Mouse (Mus musculus): ENCODE data around the gene Cish. TPM values are rescaled to one million over a fixed set of nuclear protein-coding genes. Genes with fewer than 3 reads are reported as not detected.
A peak's percentile ranks its signal among the peaks of the same experiment; 100 is the strongest.

Gene Cish
- total RNA-seq, 2 experiments from 2014 or later: 17.2 to 23.8 TPM

GRCm38 (mm10) chr9:107308346-107309000 is 12.6 kb downstream of the Cish start:
- intact Hi-C loops (cut with DNase I; ENCODE audit: low total_unique reads): no loop called here
- DNase-seq: peak; percentile 56

- intact Hi-C loops (cut with DNase I; ENCODE audit: low total_unique reads): no loop called here
- no peak for DNase-seq
These were observed 13.3 kb downstream of the Cish start for GRCm38 (mm10) chr9:107309171-107309570.

- DNase-seq: no peak
- intact Hi-C loops (cut with DNase I; ENCODE audit: low total_unique reads): no loop called here
These were observed 13.8 kb downstream of the Cish start for GRCm38 (mm10) chr9:107309600-107309999.

GRCm38 (mm10) chr9:107312811-107313584 is 17.2 kb downstream of the Cish start:
- no peak for DNase-seq
- intact Hi-C loops (cut with DNase I; ENCODE audit: low total_unique reads): no loop called here

- intact Hi-C loops (cut with DNase I; ENCODE audit: low total_unique reads): no loop called here
- no peak for DNase-seq
These were observed 18.1 kb downstream of the Cish start for GRCm38 (mm10) chr9:107313926-107314325.

GRCm38 (mm10) chr9:107315791-107316190 is 20.0 kb downstream of the Cish start:
- intact Hi-C loops (cut with DNase I; ENCODE audit: low total_unique reads): no loop called here
- DNase-seq: no peak

GRCm38 (mm10) chr9:107322461-107323050 is 26.7 kb downstream of the Cish start:
- no peak for DNase-seq
- intact Hi-C loops (cut with DNase I; ENCODE audit: low total_unique reads): no loop called here

GRCm38 (mm10) chr9:107323558-107323957 is 27.7 kb downstream of the Cish start:
- intact Hi-C loops (cut with DNase I; ENCODE audit: low total_unique reads): no loop called here
- peak; percentile 93 for DNase-seq

- intact Hi-C loops (cut with DNase I; ENCODE audit: low total_unique reads): no loop called here
- DNase-seq: peak; percentile 55
These were observed 29.2 kb downstream of the Cish start for GRCm38 (mm10) chr9:107324799-107325561.

GRCm38 (mm10) chr9:107325904-107326303 is 30.1 kb downstream of the Cish start:
- intact Hi-C loops (cut with DNase I; ENCODE audit: low total_unique reads): no loop called here
- DNase-seq: peak; percentile 68

GRCm38 (mm10) chr9:107327879-107328620 is 32.2 kb downstream of the Cish start:
- DNase-seq: no peak
- intact Hi-C loops (cut with DNase I; ENCODE audit: low total_unique reads): no loop called here

- intact Hi-C loops (cut with DNase I; ENCODE audit: low total_unique reads): no loop called here
- DNase-seq: no peak
These were observed 35.0 kb downstream of the Cish start for GRCm38 (mm10) chr9:107330791-107331190.

GRCm38 (mm10) chr9:107333686-107334085 is 37.9 kb downstream of the Cish start:
- DNase-seq: no peak
- intact Hi-C loops (cut with DNase I; ENCODE audit: low total_unique reads): loop anchor here (2.0 kb wide), 1 partner anchor 41 kb away; no protein-coding TSS in a partner anchor

GRCm38 (mm10) chr9:107334356-107334755 is 38.5 kb downstream of the Cish start:
- intact Hi-C loops (cut with DNase I; ENCODE audit: low total_unique reads): loop anchor here (2.0 kb wide), 1 partner anchor 42 kb away; no protein-coding TSS in a partner anchor
- no peak for DNase-seq

GRCm38 (mm10) chr9:107335046-107335445 is 39.2 kb downstream of the Cish start:
- DNase-seq: no peak
- intact Hi-C loops (cut with DNase I; ENCODE audit: low total_unique reads): loop anchor here (2.0 kb wide), 1 partner anchor 42 kb away; no protein-coding TSS in a partner anchor

- peak; percentile 64 for DNase-seq
- intact Hi-C loops (cut with DNase I; ENCODE audit: low total_unique reads): loop anchor here (2.0 kb wide), 1 partner anchor 43 kb away; no protein-coding TSS in a partner anchor
These were observed 40.1 kb downstream of the Cish start for GRCm38 (mm10) chr9:107335909-107336308.

- intact Hi-C loops (cut with DNase I; ENCODE audit: low total_unique reads): no loop called here
- no peak for DNase-seq
These were observed 40.6 kb downstream of the Cish start for GRCm38 (mm10) chr9:107336386-107336785.

GRCm38 (mm10) chr9:107338172-107338883 is 42.5 kb downstream of the Cish start, which contains the start of gene Hemk1:
Gene Hemk1 (minus strand): TSS chr9:107338350.
- peak; percentile 83 for DNase-seq
- intact Hi-C loops (cut with DNase I; ENCODE audit: low total_unique reads): no loop called here

Data from gastrocnemius, postnatal 14 days (tissue).